Mouse (Mus musculus): ENCODE measurements around the gene Frk. TPM values are rescaled to one million over a fixed set of nuclear protein-coding genes. Genes with fewer than 3 reads are reported as not detected.
"Not testable (repeated sequence)": the region's sequence is repeated elsewhere in the genome, so short reads cannot be mapped to it uniquely, and the experiment has no call there.

Frk gene
- polyA plus RNA-seq, 1 experiment from 2014 or later = 2.6 TPM

DNA sequence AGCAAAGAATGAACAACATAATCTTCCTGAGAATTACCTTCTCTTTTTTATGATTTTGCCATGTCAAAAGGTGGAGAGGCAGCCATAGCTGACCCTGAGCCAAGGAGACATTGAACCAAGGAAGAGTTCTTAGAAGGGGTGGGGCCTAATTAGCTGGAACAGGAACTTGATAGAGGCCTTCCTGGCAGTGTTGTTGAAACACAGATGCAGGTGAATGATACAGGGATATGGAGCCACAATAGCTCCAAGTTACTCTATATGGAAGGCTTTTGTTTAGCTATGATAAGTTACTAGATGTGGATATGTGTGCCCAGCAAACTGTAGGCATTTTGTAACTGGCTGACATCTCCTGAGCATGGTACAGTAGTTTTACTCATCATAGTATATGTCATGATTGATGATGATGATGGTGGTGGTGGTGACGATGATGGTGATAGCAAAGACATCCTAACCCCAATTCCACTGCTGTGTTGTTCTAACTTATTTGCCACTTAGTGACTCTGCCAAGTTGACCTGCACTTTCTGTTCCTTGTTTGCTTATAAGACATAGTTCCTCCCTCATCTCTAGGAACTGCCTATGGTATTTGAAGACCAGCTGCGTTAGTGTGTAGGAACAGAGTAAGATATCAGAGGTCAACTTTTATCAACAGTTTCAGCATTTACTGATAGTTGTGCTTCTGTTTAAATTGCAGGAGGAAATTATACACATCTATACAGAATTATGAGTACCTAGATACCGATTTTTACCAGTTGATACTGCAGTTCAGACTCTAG is 58.7 kb downstream of the Frk start:
- no peak overlapping the region for H3K4me2 ChIP-seq
- ATAC-seq (replicated peaks; ENCODE audit: low FRiP score) = no peak
- H3K36me3 ChIP-seq (ENCODE audit: control insufficient read depth, insufficient read depth, low read length) = no peaks in the 10 kb centered on the region
- H3K27me3 ChIP-seq (replicated peaks; ENCODE audit: control insufficient read depth, insufficient read depth, low read length) = no peaks in the 10 kb centered on the region
- H3K4me3 ChIP-seq (ENCODE audit: low read depth, low read length) = no peak overlapping the region
- WGBS = 74% methylated on average over 3 of the region's 3 CpGs
- DNase-seq (ENCODE audit: low spot score) = no peak
- H3K9me3 ChIP-seq (ENCODE audit: control insufficient read depth, low read length) = no peaks in the 10 kb centered on the region
- no peak overlapping the region for H3K9ac ChIP-seq (ENCODE audit: low read depth, low read length)
- no peaks in the 10 kb centered on the region for H3K4me1 ChIP-seq (replicated peaks; ENCODE audit: control insufficient read depth, insufficient read depth, low read length)
- no peak overlapping the region for H3K27ac ChIP-seq (ENCODE audit: low read depth, low read length)

DNA sequence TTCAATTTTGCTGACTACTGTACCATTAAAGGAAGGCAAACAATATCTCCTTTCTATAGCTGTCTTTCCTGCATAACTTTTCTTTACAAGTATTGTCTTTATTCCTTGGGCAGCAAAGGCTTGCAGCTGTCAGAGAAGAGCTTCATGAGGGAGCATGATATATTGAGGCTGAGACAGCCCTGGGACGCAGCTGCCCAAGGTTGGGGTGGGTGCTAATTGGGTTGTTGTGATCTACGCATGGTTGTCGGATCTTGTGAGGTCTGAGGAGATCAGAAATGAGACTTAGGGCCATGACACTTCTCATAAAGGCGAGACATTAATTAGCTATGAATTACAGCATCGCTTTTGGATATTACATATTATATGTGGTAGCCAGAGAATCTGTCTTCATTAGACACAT is 67.4 kb downstream of the Frk start:
- Histone ChIP-seq H3K27ac (ENCODE audit: low read depth, low read length) (no peak overlapping the region), H3K27me3 (replicated peaks; ENCODE audit: control insufficient read depth, insufficient read depth, low read length) (no peaks in the 10 kb centered on the region), H3K4me1 (replicated peaks; ENCODE audit: control insufficient read depth, insufficient read depth, low read length) (no peaks in the 10 kb centered on the region), H3K36me3 (ENCODE audit: control insufficient read depth, insufficient read depth, low read length) (no peaks in the 10 kb centered on the region), H3K4me2 (no peak overlapping the region), H3K9me3 (ENCODE audit: control insufficient read depth, low read length) (no peaks in the 10 kb centered on the region), H3K4me3 (ENCODE audit: low read depth, low read length) (no peak overlapping the region), H3K9ac (ENCODE audit: low read depth, low read length) (no peak overlapping the region)
- ATAC-seq (replicated peaks; ENCODE audit: low FRiP score) (no peak), DNase-seq (ENCODE audit: low spot score) (no peak)
- 75% methylated on average over 5 of the region's 5 CpGs for WGBS

DNA sequence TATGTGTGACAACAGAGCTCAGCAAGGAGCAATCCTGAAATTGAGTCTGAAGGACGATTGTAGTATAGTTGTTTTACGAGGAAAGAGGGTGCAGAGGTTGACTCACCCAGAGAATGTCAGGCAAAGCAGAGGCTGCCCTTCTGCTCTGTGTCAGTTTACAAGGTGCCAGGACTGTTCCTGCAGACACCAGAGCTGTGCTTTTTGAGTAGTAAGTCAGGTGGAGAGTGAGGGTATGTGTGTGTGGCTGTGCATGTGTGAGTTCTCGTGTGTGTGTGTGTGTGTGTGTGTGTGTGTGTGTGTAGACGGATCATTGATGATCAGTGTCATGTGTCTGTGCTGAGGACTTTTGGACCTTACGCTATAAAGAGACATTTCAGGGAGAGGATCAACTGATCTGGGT is 68.4 kb downstream of the Frk start:
- Histone ChIP-seq H3K36me3 (ENCODE audit: control insufficient read depth, insufficient read depth, low read length) (no peaks in the 10 kb centered on the region), H3K9ac (ENCODE audit: low read depth, low read length) (no peak overlapping the region), H3K27me3 (replicated peaks; ENCODE audit: control insufficient read depth, insufficient read depth, low read length) (no peaks in the 10 kb centered on the region), H3K4me2 (no peak overlapping the region), H3K4me1 (replicated peaks; ENCODE audit: control insufficient read depth, insufficient read depth, low read length) (no peaks in the 10 kb centered on the region), H3K4me3 (ENCODE audit: low read depth, low read length) (no peak overlapping the region), H3K27ac (ENCODE audit: low read depth, low read length) (no peak overlapping the region), H3K9me3 (ENCODE audit: control insufficient read depth, low read length) (no peaks in the 10 kb centered on the region)
- no peak for ATAC-seq (replicated peaks; ENCODE audit: low FRiP score)
- no peak for DNase-seq (ENCODE audit: low spot score)
- 67% methylated on average over 5 of the region's 5 CpGs for WGBS

GRCm38 (mm10) chr10:34563518-34564176 is 80.4 kb downstream of the Frk start:
- Histone ChIP-seq H3K4me1 (replicated peaks; ENCODE audit: control insufficient read depth, insufficient read depth, low read length) (no peaks in the 10 kb centered on the region), H3K9me3 (ENCODE audit: control insufficient read depth, low read length) (no peaks in the 10 kb centered on the region), H3K27ac (ENCODE audit: low read depth, low read length) (no peak overlapping the region), H3K27me3 (replicated peaks; ENCODE audit: control insufficient read depth, insufficient read depth, low read length) (no peaks in the 10 kb centered on the region), H3K4me2 (no peak overlapping the region), H3K9ac (ENCODE audit: low read depth, low read length) (no peak overlapping the region), H3K36me3 (ENCODE audit: control insufficient read depth, insufficient read depth, low read length) (no peaks in the 10 kb centered on the region), H3K4me3 (ENCODE audit: low read depth, low read length) (no peak overlapping the region)
- 94% methylated on average over 1 of the region's 1 CpGs for WGBS
- DNase-seq (ENCODE audit: low spot score) (no peak), ATAC-seq (replicated peaks; ENCODE audit: low FRiP score) (no peak)

- Histone ChIP-seq H3K27me3 (replicated peaks; ENCODE audit: control insufficient read depth, insufficient read depth, low read length) (no peaks in the 10 kb centered on the region), H3K9me3 (ENCODE audit: control insufficient read depth, low read length) (no peaks in the 10 kb centered on the region), H3K36me3 (ENCODE audit: control insufficient read depth, insufficient read depth, low read length) (no peaks in the 10 kb centered on the region), H3K9ac (ENCODE audit: low read depth, low read length) (no peak overlapping the region), H3K4me3 (ENCODE audit: low read depth, low read length) (no peak overlapping the region), H3K27ac (ENCODE audit: low read depth, low read length) (no peak overlapping the region), H3K4me2 (no peak overlapping the region), H3K4me1 (replicated peaks; ENCODE audit: control insufficient read depth, insufficient read depth, low read length) (no peaks in the 10 kb centered on the region)
- ATAC-seq (replicated peaks; ENCODE audit: low FRiP score) = no peak
- no peak for DNase-seq (ENCODE audit: low spot score)
Observed at GRCm38 (mm10) chr10:34615474-34615873, 132.3 kb downstream of the Frk start.

DNA sequence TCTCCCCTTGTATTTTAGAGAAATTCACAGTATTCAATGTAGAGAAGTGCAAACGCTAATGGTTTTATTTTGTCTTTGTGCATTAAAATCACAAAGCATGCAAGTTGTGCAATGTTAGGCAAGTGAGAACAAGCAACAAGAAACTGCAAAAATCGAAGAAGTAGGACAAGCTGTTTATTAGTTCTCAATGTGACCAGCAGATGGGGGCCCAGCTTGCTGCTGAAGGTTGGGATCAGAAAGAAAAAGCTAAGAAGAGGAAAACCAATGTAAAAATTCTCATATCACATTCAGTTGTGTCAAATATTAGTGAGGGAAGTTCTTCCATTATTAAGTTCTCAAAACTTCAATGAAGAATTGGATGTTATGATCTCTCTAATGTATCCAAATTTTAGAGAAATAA is 134.0 kb downstream of the Frk start:
- H3K27me3 ChIP-seq (replicated peaks; ENCODE audit: control insufficient read depth, insufficient read depth, low read length) = no peaks in the 10 kb centered on the region
- H3K27ac ChIP-seq (ENCODE audit: low read depth, low read length) = no peak overlapping the region
- no peaks in the 10 kb centered on the region for H3K36me3 ChIP-seq (ENCODE audit: control insufficient read depth, insufficient read depth, low read length)
- no peak overlapping the region for H3K4me2 ChIP-seq
- no peak overlapping the region for H3K9ac ChIP-seq (ENCODE audit: low read depth, low read length)
- H3K4me3 ChIP-seq (ENCODE audit: low read depth, low read length) = no peak overlapping the region
- ATAC-seq (replicated peaks; ENCODE audit: low FRiP score) = no peak
- 52% methylated on average over 2 of the region's 2 CpGs for WGBS
- H3K4me1 ChIP-seq (replicated peaks; ENCODE audit: control insufficient read depth, insufficient read depth, low read length) = no peaks in the 10 kb centered on the region
- no peaks in the 10 kb centered on the region for H3K9me3 ChIP-seq (ENCODE audit: control insufficient read depth, low read length)
- no peak for DNase-seq (ENCODE audit: low spot score)

DNA sequence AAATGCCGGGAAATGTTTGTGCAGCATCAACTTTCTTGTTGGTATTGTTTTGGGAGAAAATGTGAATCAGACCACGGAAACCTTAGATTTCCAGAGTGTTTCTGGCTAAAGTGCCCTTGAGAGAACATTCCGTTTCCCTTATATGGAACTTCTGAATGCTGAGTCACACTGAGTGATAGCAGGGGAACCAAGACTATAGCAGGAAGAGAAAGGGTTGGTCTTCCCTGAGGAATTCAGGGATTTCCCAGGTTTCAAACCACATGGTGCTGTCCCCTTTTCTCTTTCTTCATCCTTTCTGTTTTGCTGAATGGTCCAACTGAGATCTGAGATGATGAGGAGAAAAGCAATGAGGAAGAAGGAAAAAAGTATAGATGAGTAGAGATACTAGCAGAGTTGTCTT is 135.3 kb downstream of the Frk start:
- Histone ChIP-seq H3K4me2 (no peak overlapping the region), H3K4me3 (ENCODE audit: low read depth, low read length) (no peak overlapping the region), H3K27ac (ENCODE audit: low read depth, low read length) (no peak overlapping the region), H3K9ac (ENCODE audit: low read depth, low read length) (no peak overlapping the region), H3K27me3 (replicated peaks; ENCODE audit: control insufficient read depth, insufficient read depth, low read length) (no peaks in the 10 kb centered on the region), H3K4me1 (replicated peaks; ENCODE audit: control insufficient read depth, insufficient read depth, low read length) (no peaks in the 10 kb centered on the region), H3K9me3 (ENCODE audit: control insufficient read depth, low read length) (no peaks in the 10 kb centered on the region), H3K36me3 (ENCODE audit: control insufficient read depth, insufficient read depth, low read length) (no peaks in the 10 kb centered on the region)
- 50% methylated on average over 3 of the region's 3 CpGs for WGBS
- no peak for DNase-seq (ENCODE audit: low spot score)
- ATAC-seq (replicated peaks; ENCODE audit: low FRiP score) = no peak

DNA sequence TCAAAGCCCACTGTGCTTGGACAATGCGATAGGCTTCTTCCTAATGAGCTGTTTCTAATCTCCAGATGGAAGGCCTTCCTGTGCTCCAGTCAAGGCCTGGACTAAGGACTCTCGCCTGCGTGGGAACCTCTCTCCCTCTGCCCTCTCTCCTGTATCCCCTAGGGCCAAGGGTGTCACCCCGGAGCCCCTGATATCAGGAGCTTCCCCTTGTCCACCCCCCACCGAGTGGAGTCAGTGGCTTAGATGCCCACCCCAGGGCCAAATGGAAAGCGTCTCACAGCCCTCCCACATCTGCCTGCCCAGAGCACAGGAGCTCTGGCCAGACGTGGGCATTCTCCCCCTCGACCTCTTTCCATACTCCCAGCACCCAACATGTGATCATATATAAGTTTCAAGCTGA is 137.3 kb downstream of the Frk start:
- not testable (repeated sequence) for H3K36me3 ChIP-seq (ENCODE audit: control insufficient read depth, insufficient read depth, low read length); DNase-seq (ENCODE audit: low spot score); H3K27me3 ChIP-seq (replicated peaks; ENCODE audit: control insufficient read depth, insufficient read depth, low read length); ATAC-seq (replicated peaks; ENCODE audit: low FRiP score); H3K4me1 ChIP-seq (replicated peaks; ENCODE audit: control insufficient read depth, insufficient read depth, low read length); H3K4me2 ChIP-seq; H3K9ac ChIP-seq (ENCODE audit: low read depth, low read length); H3K4me3 ChIP-seq (ENCODE audit: low read depth, low read length); H3K9me3 ChIP-seq (ENCODE audit: control insufficient read depth, low read length); H3K27ac ChIP-seq (ENCODE audit: low read depth, low read length)
- WGBS = 74% methylated on average over 8 of the region's 8 CpGs

GRCm38 (mm10) chr10:34638245-34638644 is 155.0 kb downstream of the Frk start:
- H3K27me3 ChIP-seq (replicated peaks; ENCODE audit: control insufficient read depth, insufficient read depth, low read length) = no peaks in the 10 kb centered on the region
- no peak for ATAC-seq (replicated peaks; ENCODE audit: low FRiP score)
- no peak for DNase-seq (ENCODE audit: low spot score)
- 53% methylated on average over 1 of the region's 1 CpGs for WGBS
- no peaks in the 10 kb centered on the region for H3K9me3 ChIP-seq (ENCODE audit: control insufficient read depth, low read length)
- H3K4me1 ChIP-seq (replicated peaks; ENCODE audit: control insufficient read depth, insufficient read depth, low read length) = no peaks in the 10 kb centered on the region
- no peak overlapping the region for H3K4me2 ChIP-seq
- H3K4me3 ChIP-seq (ENCODE audit: low read depth, low read length) = no peak overlapping the region
- no peaks in the 10 kb centered on the region for H3K36me3 ChIP-seq (ENCODE audit: control insufficient read depth, insufficient read depth, low read length)
- no peak overlapping the region for H3K9ac ChIP-seq (ENCODE audit: low read depth, low read length)
- H3K27ac ChIP-seq (ENCODE audit: low read depth, low read length) = no peak overlapping the region
